Mouse (Mus musculus) CD4-positive naive resting alpha-beta T cell, adult 76 days (primary cell): Measurements from ENCODE around the gene Tas2r116. TPM values are rescaled to one million over a fixed set of nuclear protein-coding genes. Genes with fewer than 3 reads are reported as not detected.

Experiments
- total RNA-seq: library from RNA; stranded (reverse); gene quantifications from one replicate; pipeline ENCODE4 v1.2.4, GENCODE M21; 2023

Tas2r116 gene
- not detected for total RNA-seq

GRCm38 (mm10) chr6:132855138-132855537 is at the start of gene Tas2r116:
Tas2r116 (plus strand) TSS chr6:132855438.

GRCm38 (mm10) chr6:132846842-132847241 is 8.4 kb upstream of the Tas2r116 start, which contains the start of gene Tas2r123:
Tas2r123 (plus strand) TSS chr6:132847142.

GRCm38 (mm10) chr6:132867708-132868107 is 12.5 kb downstream of the Tas2r116 start, which contains the start of gene Tas2r110:
Tas2r110 (plus strand) TSS chr6:132868008.

GRCm38 (mm10) chr6:132892711-132893110 is 37.5 kb downstream of the Tas2r116 start, which contains the start of gene Tas2r113:
Tas2r113 (plus strand) TSS chr6:132893011.

Other genes with a start within 250 kb of the Tas2r116 start
- gene A630073D07Rik, start 203.9 kb upstream of the Tas2r116 start, total RNA-seq: not detected
- not detected for gene Tas2r120, start 198.5 kb upstream of the Tas2r116 start, total RNA-seq
- gene Tas2r121, start 154.4 kb upstream of the Tas2r116 start, total RNA-seq: not detected
- not detected for gene Tas2r122, start 143.5 kb upstream of the Tas2r116 start, total RNA-seq
- not detected for gene Tas2r115, start 117.4 kb upstream of the Tas2r116 start, total RNA-seq
- not detected for gene Tas2r124, start 100.7 kb upstream of the Tas2r116 start, total RNA-seq
- gene Tas2r102, start 93.3 kb upstream of the Tas2r116 start, total RNA-seq: not detected
- gene Tas2r136, start 77.3 kb upstream of the Tas2r116 start, total RNA-seq: not detected
- gene Tas2r117, start 52.6 kb upstream of the Tas2r116 start, total RNA-seq: not detected
- gene Tas2r123, start 8.3 kb upstream of the Tas2r116 start, total RNA-seq: not detected
- not detected for gene Tas2r110, start 12.6 kb downstream of the Tas2r116 start, total RNA-seq
- not detected for gene Tas2r113, start 37.6 kb downstream of the Tas2r116 start, total RNA-seq
- not detected for gene Tas2r125, start 54.2 kb downstream of the Tas2r116 start, total RNA-seq
- gene Tas2r129, start 95.7 kb downstream of the Tas2r116 start, total RNA-seq: not detected
- not detected for gene Tas2r131, start 102.5 kb downstream of the Tas2r116 start, total RNA-seq
- not detected for gene Tas2r109, start 125.5 kb downstream of the Tas2r116 start, total RNA-seq
- not detected for gene Tas2r103, start 181.7 kb downstream of the Tas2r116 start, total RNA-seq
- not detected for gene Tas2r140, start 200.4 kb downstream of the Tas2r116 start, total RNA-seq
- gene Smim10l1, start 249.5 kb downstream of the Tas2r116 start, total RNA-seq: 18.6 TPM